Mouse (Mus musculus) erythroblast, adult 5-6 weeks (primary cell): ENCODE measurements around the gene Nav2. TPM values are rescaled to one million over a fixed set of nuclear protein-coding genes. Genes with fewer than 3 reads are reported as not detected.

Source experiments
- ATAC-seq: replicated peaks from 2 replicates; pipeline ENCODE4 v1.8.0; 2016; ENCODE audit warnings: moderate number of reproducible peaks, mild to moderate bottlenecking, moderate TSS enrichment, inconsistent platforms; ENCODE audit not compliant: poor library complexity, low FRiP score, severe bottlenecking
- total RNA-seq, 2 experiments: library from RNA; stranded (forward) in 1 of 2; stranded (reverse) in 1 of 2; fragments of 150-400 nt in 1 of 2; fragments of 200-764, 138-1000 nt in 1 of 2; gene quantifications; 2 replicates each; pipeline versions ENCODE4 v1.2.3 to v1.2.4; 2015 to 2017; ENCODE audit warnings: low replicate concordance in 2 of 2

Gene Nav2
- total RNA-seq, 2 experiments from 2014 or later, result 1.9 to 4.6 TPM

DNA sequence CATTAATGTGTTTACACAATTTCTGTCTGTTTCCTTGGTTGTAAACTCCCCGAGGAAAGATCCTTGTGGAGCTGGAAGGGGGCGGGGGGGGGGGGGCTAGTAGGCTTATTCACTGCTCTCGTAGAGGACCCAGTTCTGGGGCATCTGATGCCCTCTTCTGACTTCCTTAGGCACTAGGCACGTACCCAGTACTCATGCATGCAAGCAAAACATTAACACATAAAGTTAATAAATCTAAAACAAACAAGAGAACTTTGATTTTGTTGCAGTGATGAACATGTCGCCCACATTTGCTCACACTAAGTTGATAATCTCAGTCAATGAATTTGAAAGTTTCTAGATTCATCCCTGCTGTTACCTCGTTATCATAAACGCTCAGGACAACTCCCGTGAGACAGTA is 325.8 kb downstream of the Nav2 start:
- ATAC-seq, result no peak

DNA sequence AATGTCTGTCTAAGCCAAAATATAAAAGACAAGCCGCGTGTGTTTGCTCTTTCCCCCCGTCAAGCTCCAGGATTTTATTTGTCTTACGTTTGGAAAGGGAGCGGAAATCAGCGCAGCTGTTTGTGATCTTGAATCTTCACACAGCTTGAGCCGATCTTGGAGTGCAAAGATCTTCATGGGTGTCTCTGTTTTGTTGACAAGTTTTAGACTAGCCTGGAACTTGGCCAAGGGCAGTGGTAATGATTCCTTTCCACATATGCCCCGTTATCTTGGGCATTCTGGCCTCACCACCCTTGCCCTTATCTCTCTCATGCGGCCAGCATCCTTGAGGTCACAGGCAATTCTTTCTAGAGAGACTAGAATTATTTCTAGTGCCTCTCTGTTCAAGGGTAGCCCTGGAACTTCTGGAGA is 326.8 kb downstream of the Nav2 start:
- ATAC-seq, result 0 out of 2 replicates have a peak, but pooled peaks have one; percentile 43

DNA sequence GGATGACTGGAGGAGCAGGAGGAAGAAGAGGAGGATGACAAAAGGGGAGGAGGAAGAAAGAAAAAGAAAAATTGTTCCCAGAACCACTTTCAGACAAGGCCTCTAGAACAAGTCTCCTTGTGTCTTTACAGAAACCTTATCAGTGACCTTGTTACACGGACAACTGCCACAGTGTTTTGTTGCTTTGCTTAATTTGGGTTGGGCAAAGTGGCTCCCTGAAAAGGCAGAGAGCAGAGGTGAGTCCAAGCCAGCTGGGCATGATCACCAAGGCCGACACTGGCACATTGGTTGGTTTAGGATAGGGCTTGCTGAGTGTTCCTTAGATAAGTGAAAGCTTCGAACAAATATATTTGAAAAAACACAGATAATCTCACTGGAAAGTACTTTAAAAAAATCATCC is 327.3 kb downstream of the Nav2 start:
- ATAC-seq, result no peak

DNA sequence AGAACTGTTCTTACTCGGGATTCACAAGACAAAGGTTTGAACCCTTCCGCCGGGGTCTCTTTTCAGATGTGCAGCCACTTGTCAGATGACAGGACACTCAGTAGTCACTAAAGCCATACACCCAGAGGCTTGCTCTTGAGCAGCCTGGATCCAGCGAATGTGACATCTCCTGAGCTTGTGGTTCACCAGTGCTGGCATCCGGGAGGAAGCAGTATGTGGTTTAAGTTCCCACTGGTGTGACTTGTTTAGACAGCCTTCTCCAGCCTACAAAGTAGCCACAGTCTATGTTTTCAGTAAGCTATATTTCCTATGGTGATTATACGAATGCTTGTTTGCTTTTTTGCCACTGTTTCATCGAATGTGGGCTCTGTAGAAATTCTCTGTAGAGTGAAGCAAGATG is 331.9 kb downstream of the Nav2 start:
- no peak for ATAC-seq

DNA sequence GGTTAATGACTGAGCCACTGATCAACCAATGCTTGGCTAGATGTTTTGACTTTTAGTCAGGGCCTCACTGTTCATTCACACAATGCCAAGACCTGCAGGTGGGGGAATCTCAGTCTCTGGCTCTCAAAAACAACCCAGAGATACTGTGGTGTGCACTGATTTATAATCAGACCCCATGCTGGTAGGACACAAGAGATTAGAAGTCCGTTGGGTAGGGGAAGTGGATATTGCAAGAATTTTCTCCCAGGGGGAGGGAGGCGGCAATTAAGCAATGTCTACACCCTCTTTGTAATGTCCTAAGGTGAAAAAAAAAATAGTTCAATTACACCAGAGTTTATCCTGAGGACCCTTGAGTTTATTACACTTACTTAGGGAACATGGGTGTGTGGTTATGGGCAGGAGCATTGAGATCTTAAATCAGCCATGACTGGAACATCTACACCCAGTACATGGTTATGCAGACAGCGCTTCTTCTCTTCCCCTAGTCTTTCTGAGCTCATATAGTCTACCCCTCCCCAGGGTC is 332.8 kb downstream of the Nav2 start:
- no peak for ATAC-seq

DNA sequence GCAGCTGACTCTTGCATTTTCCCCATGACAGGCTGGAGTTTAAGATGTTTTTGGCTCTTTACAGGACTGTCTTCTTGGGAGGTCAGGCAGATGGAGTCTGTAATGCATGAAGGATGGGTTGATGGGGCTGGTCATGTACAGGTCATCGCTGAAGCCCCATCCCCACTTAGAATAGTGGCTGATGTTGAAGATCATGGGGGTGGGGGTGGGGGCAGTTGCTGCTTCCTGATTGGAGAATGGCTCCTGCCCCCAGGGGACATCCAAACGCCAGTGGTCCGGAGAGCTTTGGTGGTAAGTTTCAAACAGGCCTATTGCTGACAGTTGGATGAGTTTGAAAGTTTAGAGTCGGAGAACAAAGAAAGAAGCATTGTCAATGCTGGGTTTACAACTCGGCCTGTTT is 333.7 kb downstream of the Nav2 start:
- ATAC-seq, result no peak

DNA sequence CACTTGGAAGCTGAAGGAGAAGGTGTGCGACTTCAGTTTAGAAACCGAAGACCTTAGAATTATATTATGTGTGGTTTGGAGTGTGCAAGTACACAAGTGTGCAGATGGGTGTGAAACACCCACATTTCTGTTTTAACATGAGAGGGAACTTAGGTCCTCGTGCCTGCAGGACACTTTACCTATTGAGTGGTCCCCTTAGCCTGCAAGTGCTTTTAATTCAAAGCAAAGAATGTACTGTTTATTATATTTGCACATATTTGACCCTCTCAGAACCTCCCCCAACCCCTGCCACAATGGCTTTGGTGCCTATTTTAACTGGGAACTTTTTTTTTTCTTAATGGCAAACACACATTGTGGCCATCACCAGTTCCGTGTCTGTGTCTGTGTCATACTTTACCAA is 334.6 kb downstream of the Nav2 start:
- ATAC-seq, result no peak

DNA sequence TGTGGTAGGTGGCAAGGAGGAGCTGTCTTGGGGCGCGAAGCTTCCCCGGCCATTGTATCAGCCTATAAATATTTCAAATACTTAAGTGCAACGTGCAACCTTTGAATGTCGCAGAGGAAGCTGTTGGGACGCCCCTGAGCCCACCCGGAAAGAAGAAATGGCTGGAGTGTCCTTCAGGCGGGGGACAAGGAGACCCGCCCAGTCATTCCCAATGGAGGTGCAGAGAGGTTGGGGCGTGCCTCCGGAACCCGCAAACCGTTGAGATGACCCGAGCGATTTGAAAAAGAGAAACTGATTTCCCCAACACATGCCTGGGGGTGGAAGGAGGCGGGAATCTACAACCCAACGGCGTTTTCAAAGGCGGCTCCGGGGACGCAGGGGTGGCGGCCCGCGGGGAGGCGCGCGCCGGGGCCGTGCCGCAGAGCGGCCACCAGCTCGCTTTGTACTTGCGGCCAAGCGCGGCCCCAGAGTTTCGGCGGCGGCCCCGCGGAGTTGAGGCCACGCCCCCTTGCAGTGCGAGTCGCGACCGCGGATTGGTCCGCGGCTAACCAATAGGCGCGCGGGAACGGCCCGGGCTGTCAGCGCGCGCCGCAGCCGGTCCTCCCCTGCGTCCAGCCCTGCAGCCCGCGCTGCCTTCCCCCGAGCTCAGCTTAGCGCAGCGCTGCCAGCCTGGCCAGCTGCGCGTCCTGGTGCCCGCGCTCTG is 337.2 kb downstream of the Nav2 start:
- peak; percentile 90 for ATAC-seq

DNA sequence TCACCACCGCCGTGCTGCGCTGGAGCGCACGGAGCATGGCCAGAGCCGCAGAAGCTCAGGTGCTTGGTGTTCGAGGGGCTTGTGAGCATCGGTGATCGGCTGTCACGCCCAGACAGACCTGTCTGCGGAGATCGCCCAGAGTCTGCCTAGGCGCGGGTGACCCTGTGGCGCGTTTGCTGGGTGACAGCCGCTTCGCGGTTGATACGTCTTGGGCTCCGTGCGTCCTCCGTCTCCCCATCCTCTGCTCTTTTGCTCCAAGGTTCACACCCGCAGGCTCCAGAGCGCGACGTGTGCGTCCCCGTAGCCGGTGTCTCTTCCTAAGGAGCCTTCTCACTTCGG is 337.7 kb downstream of the Nav2 start:
- no peak for ATAC-seq

DNA sequence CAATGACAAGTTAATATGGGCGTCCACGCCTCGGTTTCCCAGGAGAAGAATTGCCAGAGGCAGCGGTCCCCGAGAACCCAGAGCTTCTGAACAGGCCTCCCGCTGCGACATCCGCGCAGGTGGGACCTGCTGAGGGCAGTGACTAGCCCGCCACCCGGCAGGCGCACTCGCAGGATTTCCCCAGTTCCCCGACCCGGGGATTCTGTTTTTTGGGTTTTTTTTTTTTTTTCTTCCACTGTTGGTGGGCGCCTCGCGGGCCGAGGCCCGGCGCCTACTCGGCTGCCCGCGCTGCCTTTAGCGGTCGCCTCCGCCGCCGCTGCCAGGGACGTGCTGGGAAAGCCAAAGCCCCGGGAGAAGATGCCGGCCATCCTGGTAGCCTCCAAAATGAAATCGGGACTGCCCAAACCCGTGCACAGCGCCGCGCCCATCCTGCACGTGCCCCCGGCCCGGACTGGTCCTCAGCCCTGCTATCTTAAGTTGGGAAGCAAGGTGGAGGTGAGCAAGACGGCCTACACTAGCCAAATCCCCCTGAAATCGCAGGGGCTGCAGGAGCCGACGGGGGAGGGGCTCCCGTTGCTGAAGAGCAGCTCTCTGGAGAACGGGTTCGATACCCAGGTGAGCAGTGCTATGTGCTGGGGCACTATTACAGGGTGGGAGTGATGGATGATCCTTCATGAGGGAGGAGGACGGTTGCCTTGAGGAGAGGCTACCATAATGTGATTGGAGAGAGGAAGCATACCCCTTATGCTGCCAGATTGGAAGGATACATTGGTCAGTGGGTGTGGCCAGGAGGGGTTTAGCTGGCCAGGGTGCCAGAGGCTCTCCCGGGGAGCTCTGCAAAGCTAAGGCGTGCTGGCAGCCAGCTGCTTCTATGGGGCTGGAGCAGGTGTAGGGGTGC is 338.3 kb downstream of the Nav2 start:
- no peak for ATAC-seq

DNA sequence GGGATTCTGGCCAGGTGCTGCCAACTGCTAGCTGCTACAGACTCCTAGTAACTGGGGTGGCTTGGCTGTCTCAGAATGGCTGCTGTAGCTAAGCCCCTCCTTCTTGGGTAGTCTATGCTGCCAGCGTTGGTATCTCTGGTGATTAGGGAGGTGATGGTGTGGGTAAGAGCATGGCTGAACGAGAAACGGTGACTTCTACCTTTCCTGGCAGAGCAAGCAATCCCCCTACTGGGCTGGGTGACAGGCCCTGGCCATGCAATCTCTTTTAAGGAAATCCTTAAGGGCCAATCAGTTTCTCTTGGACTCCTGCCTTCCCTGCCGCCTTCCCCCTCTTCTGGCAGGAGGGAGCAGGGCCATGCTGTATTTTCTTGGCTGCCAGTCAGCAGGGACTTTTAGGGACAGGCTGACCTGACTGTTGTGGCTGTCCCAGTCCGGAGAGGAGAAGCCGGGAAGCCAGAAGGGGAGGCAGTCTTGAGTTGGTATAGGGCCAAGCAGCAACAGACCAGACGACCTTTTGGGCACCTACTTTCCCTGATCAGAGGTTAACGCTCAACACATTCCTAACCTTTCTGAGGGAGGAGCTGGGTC is 339.3 kb downstream of the Nav2 start:
- no peak for ATAC-seq

DNA sequence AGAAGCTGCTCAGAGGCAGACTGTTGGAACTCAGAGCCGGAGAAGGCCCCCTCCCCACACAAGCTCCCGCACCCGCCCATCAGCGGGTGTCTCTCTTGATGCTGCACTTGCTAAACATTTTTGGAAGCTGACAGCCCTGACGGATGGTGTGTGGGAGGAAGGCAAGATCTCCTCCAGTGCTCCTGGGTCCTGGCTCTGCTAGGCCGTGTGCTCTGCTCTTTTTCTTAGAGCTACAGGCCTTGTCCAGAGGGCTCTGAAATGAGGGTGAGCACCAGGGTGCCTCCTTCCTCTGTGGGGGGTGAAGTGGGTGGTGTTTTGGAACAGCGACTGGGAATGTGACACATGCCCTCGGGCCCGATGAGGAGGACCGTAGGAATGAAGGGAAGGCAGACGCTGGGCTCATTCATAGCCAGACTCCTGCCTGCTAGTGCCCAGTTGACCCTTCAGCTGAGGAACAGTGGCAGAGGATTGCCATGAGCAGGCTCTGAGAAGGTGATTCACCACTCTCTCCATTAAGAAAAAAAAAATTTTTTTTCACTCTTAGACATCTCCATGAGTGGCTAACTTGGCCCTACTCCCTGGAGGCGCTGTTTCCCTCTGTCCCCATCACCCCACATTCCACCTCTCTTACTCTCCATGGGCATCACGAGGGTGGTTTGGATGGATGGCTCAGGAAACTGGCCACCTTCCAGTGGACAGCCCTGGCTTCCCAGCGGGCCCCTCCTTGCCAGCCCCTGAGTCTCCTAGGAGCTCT is 340.0 kb downstream of the Nav2 start:
- ATAC-seq, result no peak

DNA sequence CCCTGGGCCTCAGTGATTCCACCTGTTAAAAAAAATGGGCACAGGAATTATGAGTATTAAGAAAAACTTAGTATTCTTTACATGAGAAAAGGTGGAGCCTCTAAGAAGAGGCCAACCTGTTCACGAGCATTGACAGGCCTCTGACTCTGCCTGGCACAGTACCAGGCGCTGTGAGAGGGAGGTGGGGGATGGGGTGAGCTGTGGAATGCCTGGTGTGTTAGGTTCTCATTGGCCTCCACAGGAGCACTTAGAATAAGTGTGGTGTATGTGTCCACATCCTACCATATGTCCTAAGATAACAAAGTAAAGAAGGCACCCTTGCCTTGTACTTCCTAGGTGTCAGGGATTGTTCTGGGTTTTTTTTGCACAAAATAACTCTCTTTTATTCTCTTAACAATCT is 340.9 kb downstream of the Nav2 start:
- no peak for ATAC-seq

DNA sequence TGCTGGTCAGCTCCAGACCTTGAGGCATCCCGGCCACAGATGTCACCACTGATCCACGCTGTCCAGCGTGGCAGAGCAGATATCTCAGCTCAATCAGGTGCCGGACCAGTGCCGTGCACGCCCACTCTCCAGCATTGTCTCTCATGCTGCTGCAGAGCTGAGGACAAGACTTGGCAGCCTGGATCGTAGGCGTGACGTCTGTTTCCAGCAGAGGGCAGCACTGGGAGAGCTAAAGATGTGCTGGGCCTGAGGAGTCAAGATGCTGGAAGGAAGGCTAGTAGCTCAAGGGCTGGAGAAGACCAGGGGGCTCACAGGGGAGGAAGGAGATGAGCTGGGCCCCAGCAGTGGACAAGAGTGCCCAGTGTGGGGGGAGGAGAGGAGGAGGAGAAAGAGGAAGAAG is 341.5 kb downstream of the Nav2 start:
- peak; percentile 59 for ATAC-seq

DNA sequence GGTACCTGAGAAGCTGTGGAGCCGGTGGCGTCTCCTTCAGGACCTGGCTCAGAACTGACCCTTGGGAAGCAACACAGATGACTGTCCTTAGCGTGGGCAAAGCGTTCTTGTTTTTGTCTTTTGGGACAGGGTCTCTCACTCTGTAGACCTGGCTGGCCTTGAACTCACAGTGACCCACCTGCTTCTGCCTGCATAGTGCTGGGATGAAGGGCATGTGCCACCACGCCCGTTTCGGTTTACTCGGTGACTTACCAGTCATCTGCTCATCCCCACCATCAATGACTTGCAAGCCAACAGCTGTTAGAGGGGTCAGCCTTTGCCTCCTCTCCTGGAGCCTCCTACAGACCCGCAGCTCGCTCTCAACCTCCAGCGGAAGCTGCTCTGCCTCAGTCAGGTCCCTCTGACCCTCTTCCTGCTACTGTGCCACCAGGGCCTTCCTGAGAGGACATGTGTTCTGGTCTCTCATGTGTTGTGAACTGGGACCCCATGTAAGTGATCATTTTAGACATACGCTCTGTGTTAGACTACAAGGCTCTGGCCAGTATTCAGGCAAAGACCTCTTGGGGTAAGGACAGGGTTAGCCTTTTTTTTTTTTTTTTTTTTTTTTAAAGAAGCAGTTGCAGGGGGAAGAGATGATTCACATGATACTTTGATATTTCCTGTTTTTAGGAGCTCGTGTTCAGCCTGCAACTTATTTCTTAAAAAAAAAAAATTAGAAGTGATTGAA is 342.2 kb downstream of the Nav2 start:
- no peak for ATAC-seq

DNA sequence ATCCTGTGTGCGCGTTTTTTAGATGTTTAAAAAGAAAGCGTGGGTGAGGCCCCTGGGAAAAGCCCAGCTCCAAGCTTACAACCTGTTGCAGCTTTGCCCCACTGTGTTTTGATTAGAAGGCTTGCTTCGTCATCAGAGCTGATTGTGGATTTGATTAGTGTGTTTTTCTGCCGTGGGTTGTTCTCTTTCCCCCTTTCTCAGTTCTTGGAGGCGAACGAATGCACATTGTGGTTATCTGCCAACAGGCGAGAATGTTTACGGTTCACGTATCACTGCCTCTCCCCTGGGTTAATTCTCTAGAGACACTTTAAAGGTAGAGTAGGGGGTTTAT is 342.8 kb downstream of the Nav2 start:
- no peak for ATAC-seq

DNA sequence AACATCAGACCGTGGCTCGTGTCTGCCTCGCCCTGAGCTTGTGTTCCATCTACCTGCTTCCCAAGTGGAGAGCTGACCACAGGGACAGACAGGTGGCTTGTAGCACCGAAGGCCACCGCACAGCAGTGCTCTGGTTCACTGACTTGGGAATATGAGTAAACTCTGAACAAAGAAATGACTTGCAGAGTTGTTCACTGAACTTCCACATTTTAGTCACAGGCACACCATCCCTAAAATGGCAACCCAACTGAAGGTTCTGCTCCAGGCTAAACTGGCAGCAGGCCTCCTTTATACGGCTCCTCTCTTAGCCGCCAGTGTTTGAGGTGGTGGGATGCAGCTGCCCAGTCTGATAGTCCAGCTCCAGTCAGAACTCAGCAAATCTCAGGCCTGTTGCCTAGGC is 343.9 kb downstream of the Nav2 start:
- no peak for ATAC-seq

DNA sequence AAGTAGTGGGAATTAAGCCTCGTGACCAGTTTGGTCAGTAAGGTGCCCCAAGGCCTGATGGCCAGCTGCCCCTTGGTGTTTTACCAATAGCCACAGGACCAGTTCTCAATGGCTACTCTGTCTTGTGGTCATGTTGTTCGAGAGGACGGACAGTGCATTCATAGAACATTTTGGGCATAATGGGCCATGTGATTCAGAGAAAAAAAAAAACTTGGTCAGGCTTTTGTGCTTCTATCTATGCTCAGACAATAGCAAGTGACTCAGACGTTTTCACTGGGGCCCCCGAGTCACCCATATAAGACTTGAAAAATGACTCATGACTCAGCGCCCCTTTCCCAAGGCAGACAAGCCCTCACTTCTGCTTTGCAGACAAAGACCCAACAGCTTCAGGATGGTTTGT is 344.4 kb downstream of the Nav2 start:
- ATAC-seq, result no peak

DNA sequence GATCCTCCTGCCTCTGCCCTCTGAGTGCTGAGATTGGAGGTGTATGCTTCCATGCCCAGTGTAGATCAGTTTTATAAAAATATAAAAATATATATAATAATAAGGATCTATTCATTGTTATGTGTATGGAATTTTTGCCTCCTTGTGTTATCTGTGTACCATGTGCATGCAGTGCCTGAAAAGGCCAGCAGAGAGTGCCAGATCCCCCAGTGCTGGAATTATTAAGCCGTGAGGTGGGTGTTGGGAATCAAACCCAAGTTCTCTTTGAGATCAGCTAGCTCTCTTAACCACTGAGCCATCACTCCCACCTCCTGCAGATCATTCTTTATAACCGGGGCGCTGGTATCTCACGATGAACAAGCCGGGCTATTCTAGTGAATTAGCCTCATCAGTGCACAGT is 346.5 kb downstream of the Nav2 start:
- no peak for ATAC-seq
